Mouse (Mus musculus) heart, postnatal 0 days (tissue): Measurements from ENCODE around the gene Synrg.

Experiments
- CTCF ChIP-seq: IDR thresholded peaks from 2 replicates; pipeline ENCODE4 v1.5.1; 2016; ENCODE audit warnings: antibody characterized with exemption, control low read depth, low read depth
- EP300 ChIP-seq: IDR thresholded peaks from 2 replicates; pipeline ENCODE4 v1.6.1; 2016; ENCODE audit warnings: antibody characterized with exemption, low read depth

- no peak for TF ChIP-seq EP300
- no peak for TF ChIP-seq CTCF
These were observed 52.0 kb downstream of the Synrg start for GRCm38 (mm10) chr11:84016147-84016809.
